Mouse (Mus musculus): ENCODE results near the gene Dhrs7b. TPM values are rescaled to one million over a fixed set of nuclear protein-coding genes. Genes with fewer than 3 reads are reported as not detected.

The Dhrs7b gene
- 12.1 to 14.4 TPM (median 13.6 TPM) in 4 replicates for total RNA-seq (2023; ENCODE audit: inconsistent age)

DNA sequence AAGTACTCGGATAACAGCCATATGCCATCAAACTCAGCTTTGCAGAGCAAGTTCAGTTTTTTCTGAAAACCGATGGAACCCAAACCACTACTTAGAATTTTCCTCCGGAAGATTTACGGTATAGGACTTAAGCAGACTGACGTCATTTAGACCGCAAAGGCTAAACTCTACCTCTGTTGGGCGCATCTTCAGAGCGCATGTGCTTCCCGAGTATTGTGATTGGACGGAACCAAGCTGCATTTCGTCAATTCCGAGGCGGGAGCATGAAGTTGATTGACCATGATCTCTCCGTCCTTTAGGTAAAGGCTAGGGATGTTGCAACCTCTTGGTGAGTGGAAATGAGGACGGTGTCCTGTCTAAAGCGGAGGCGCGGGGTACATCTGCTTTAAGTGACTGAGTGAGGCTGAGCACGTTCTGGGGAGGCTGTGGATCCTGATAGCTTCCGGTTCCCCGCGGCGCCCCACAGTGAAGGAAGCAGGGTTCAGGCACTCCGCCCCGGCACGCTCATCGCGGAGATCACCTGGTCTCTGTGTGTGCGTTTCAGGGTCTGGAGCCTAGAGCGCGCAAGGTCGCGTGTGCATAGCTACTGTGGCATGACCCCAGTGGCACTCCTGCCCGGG, at the start of gene Dhrs7b:
Dhrs7b (plus strand) TSS at position 199 of the 620 bp plus-strand sequence.

DNA sequence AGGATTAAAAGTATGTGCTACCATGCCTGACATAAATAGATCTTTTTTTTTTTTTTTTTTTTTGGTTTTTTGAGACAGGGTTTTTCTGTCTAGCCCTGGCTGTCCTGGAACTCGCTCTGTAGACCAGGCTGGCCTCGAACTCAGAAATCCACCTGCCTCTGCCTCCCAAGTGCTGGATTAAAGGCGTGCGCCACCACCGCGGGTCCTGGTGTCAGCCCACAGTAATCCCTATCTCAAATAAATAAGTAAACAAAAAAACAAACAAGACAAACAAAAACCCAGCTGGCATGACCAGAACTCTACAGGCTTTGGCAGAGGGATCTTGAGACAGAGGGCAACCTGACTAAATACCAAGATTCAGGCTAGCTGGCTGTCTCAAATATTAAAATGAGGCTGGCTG, 18.8 kb upstream of the Dhrs7b start, which contains the start of gene Shmt1:
Shmt1 (minus strand) TSS at position 101 of the 400 bp plus-strand sequence.

DNA sequence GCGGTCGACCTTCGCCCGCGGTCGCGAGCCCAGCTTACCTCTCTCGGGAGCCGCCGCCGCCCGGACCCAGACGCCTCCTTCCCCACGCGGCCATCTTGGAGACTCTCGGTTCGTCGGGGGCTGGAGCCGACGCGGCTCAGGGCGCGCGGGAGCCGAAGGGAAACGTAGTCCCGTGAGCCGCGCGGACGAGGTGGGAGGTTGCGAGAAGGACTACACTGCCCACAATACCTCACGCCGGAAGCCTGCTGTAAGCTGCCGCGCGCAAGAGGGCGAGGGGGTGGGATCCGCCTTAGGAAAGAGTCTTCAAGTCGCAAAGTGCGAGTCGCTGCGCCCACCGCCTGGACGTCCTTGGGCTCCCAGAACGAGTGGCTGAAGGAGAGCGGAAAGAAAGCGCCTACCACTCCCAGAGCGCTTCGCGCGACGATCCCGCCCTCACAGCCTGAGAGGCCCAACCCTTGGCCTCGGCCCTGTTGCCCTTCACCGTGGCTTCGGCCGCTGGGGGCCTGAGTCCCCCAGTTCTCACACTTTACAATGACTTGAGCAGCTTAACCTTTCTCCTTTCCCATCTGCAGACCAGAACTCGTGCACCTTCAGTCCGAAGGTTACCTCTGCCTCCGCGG, 48.4 kb downstream of the Dhrs7b start, which contains the start of gene Tmem11:
Tmem11 (minus strand) TSS at position 598 of the 620 bp plus-strand sequence.

Other genes starting within 250 kb of the Dhrs7b start
- 31.6 to 35.6 TPM (median 32.4 TPM) in 4 replicates for gene Llgl1, start 130.9 kb upstream of the Dhrs7b start, total RNA-seq (2023; ENCODE audit: inconsistent age)
- 179 to 217 TPM (median 197 TPM) in 4 replicates for gene Flii, start 103.4 kb upstream of the Dhrs7b start, total RNA-seq (2023; ENCODE audit: inconsistent age)
- gene Mief2, start 102.2 kb upstream of the Dhrs7b start, total RNA-seq (2023; ENCODE audit: inconsistent age), result 9.8 to 11.5 TPM (median 10.2 TPM) in 4 replicates
- gene Top3a, start 53.3 kb upstream of the Dhrs7b start, total RNA-seq (2023; ENCODE audit: inconsistent age), result 21.4 to 26.8 TPM (median 24.8 TPM) in 4 replicates
- 97.2 to 108 TPM (median 107 TPM) in 4 replicates for gene Smcr8, start 53.1 kb upstream of the Dhrs7b start, total RNA-seq (2023; ENCODE audit: inconsistent age)
- 8.1 to 18.5 TPM (median 14.3 TPM) in 4 replicates for gene Shmt1, start 18.9 kb upstream of the Dhrs7b start, total RNA-seq (2023; ENCODE audit: inconsistent age)
- gene Tmem11, start 48.6 kb downstream of the Dhrs7b start, total RNA-seq (2023; ENCODE audit: inconsistent age), result 19.3 to 23.7 TPM (median 20.1 TPM) in 4 replicates
- 28.5 to 36.0 TPM (median 31.5 TPM) in 4 replicates for gene Natd1, start 84.1 kb downstream of the Dhrs7b start, total RNA-seq (2023; ENCODE audit: inconsistent age)
- gene Map2k3, start 101.4 kb downstream of the Dhrs7b start, total RNA-seq (2023; ENCODE audit: inconsistent age), result 29.4 to 37.7 TPM (median 35.5 TPM) in 4 replicates
- not detected in 4 replicates for gene Kcnj12, start 191.9 kb downstream of the Dhrs7b start, total RNA-seq (2023; ENCODE audit: inconsistent age)

Data from B cell, adult (primary cell).